Mouse (Mus musculus): ENCODE data around the gene Cdhr3. TPM values are rescaled to one million over a fixed set of nuclear protein-coding genes. Genes with fewer than 3 reads are reported as not detected.

Cdhr3 gene
- polyA plus RNA-seq (2014; fragmentation: Illumina TruSeq; extraction: RNeasy Lipid Tissue Mini Kit (QIAGEN cat#74804); ENCODE audit: low read depth, low replicate concordance), result 4.2 TPM

DNA sequence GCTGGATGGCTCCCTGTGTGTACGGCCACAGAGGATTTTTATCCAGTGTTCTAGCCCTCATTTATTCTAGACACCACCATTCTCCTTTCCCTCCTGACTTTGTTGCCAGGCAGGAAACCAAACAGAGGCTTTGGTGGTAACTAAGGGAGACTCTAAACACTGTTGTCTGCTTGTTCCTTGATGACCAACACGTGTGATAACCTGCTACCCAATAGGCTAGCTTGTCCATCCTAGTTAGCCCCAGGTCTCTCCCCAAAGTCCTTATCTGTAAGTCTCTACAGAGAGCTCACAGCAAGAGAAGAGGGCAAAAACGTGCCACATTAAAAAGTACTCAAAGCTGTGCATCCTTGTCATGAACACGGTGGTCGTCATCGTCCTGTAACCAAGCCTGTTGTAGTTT, at the start of gene Cdhr3:
Gene Cdhr3 (minus strand): TSS at position 101 of the 400 bp plus-strand sequence.

Other genes with a start within 250 kb of the Cdhr3 start
- gene Sypl, start 139.0 kb downstream of the Cdhr3 start, polyA plus RNA-seq (2014; fragmentation: Illumina TruSeq; extraction: RNeasy Lipid Tissue Mini Kit (QIAGEN cat#74804); ENCODE audit: low read depth, low replicate concordance), result 129 TPM
- gene Atxn7l1, start 54.8 kb upstream of the Cdhr3 start, polyA plus RNA-seq (2014; fragmentation: Illumina TruSeq; extraction: RNeasy Lipid Tissue Mini Kit (QIAGEN cat#74804); ENCODE audit: low read depth, low replicate concordance), result 19.8 TPM

All from adipose tissue, adult 10 weeks (tissue).